Mouse (Mus musculus) Patski (cell line): ENCODE data around the gene Borcs6. TPM values are rescaled to one million over a fixed set of nuclear protein-coding genes. Genes with fewer than 3 reads are reported as not detected.

Experiments
- ATAC-seq: fragments of 100-300 bp; one replicate; pipeline ENCODE4 v1.8.0; 2021
- CTCF ChIA-PET: fragments of 350-600 bp; sonication (Branson Sonifier 250); formaldehyde crosslinking; loops from one replicate; lab custom pipeline; 2022; ENCODE audit warnings: inconsistent platforms; lab: Charles Lee
- POLR2A ChIA-PET: fragments of 350-600 bp; sonication (Branson Sonifier 250); formaldehyde crosslinking; loops from one replicate; lab custom pipeline; 2022; ENCODE audit warnings: antibody characterized with exemption, inconsistent platforms; lab: Charles Lee
- DNase-seq: peaks from one replicate; pipeline ENCODE4 v3.0.0-alpha.2; 2011; ENCODE audit warnings: low read depth, low spot score
- H3K27me3 ChIP-seq: fragments of 371-371 bp; one replicate; pipeline ENCODE4 v1.5.1; 2021
- CTCF ChIP-seq: fragments of 100-300 bp; IDR thresholded peaks from one replicate; pipeline ENCODE4 v1.5.1; 2021
- in situ Hi-C: fragments of 300-500 bp; cut with MboI; formaldehyde crosslinking; loops from 3 replicates; pipeline ENCODE4 v1.11.1; 2018; ENCODE audit warnings: low pct_unique_long_range_greater_than_20kb, mixed read lengths
- polyA plus RNA-seq: library from polyadenylated mRNA; unstranded; gene quantifications from one replicate; pipeline ENCODE4 v1.2.3, GENCODE M21; 2021

Gene Borcs6
- polyA plus RNA-seq, 1 experiment from 2014 or later = 15.9 TPM

DNA sequence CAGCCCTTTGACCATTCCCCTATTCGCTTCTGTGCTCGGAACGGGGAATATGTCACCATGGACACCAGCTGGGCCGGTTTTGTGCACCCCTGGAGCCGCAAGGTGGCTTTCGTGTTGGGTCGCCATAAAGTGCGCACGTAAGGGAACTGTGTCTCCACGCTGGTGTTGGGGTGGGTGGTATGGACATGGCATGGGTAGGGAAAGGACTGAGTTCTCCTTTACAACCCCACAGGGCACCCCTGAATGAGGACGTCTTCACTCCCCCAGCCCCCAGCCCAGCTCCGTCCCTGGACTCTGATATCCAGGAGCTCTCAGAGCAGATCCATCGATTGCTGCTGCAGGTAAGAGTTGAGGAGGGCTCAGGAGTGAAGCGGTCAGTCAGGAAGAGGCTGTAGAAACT is 43.6 kb downstream of the Borcs6 start:
- ChIA-PET POLR2A (interaction anchor here (1.3 kb wide), 1 partner anchor 19 kb away, joined by 5 read pairs; the partner anchor contains the start of gene 9130213A22Rik), CTCF (interaction anchor here (1.2 kb wide), 1 partner anchor 9 kb away, joined by 5 read pairs; no protein-coding TSS in a partner anchor)
- TF ChIP-seq CTCF = no peak

DNA sequence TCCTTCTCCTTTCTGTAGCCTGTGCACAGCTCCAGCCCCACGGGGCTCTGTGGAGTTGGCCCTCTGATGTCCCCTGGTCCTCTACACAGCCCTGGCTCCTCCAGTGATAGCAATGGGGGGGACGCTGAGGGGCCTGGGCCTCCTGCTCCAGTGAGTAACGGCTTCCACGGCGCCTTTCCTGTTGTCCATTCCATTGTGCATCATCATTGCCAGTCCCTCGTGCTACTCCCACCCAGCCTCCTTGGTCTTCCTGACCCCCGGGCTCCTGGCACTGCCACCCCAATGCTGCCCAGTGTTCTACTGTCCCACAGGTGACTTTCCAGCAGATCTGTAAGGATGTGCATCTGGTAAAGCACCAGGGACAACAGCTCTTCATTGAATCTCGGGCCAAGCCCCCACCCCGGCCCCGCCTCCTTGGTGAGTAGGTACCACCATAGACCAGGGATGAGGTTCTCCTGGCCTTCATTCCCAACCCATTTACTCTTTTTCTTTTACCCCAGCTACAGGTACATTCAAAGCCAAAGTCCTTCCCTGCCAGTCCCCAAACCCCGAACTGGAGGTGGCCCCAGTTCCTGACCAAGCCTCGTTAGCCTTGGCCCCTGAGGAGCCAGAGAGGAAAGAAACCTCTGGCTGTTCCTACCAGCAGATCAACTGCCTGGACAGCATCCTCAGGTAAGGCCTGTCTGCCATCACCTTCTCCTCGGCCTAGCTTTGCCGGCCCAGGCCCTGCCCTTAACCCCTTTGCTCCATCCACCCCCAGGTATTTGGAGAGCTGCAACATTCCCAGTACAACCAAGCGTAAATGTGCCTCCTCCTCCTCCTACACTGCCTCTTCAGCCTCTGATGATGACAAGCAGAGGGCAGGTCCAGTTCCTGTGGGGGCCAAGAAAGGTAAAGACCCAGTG is 44.3 kb downstream of the Borcs6 start:
- in situ Hi-C loops = no loop called here
- ChIA-PET CTCF (interaction anchor here (1.2 kb wide), 1 partner anchor 8 kb away, joined by 5 read pairs; no protein-coding TSS in a partner anchor), POLR2A (interaction anchor here (1.3 kb wide), 1 partner anchor 18 kb away, joined by 5 read pairs; the partner anchor contains the start of gene 9130213A22Rik)
- TF ChIP-seq CTCF = no peak
- ATAC-seq = no peak
- no peaks in the 10 kb centered on the region for H3K27me3 ChIP-seq
- DNase-seq = no peak

More for the DNA sequence above, 43.6 kb downstream of the Borcs6 start:
- ATAC-seq (no peak), DNase-seq (no peak)
- H3K27me3 ChIP-seq = no peaks in the 10 kb centered on the region
- in situ Hi-C loops = no loop called here

GRCm38 (mm10) chr11:69104487-69104886 is 45.0 kb downstream of the Borcs6 start:
- ChIA-PET CTCF (no interaction called here), POLR2A (no interaction called here)
- no peaks in the 10 kb centered on the region for H3K27me3 ChIP-seq
- DNase-seq (no peak), ATAC-seq (no peak)
- in situ Hi-C loops = no loop called here
- TF ChIP-seq CTCF = no peak

DNA sequence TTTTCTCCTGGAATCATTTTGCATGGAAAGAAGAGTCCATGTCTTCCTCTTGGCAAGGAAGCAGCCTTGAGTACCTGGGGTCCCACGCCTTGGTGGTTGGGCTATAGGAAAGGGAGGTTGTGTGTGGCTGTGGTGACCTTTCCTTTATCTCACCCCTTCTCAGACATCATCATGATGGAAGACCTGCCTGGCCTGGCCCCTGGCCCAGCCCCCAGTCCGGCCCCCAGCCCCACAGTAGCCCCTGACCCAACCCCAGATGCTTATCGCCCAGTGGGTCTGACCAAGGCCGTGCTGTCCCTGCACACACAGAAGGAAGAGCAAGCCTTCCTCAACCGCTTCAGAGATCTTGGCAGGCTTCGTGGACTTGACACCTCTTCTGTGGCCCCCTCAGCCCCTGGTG is 45.7 kb downstream of the Borcs6 start:
- TF ChIP-seq CTCF = no peak
- in situ Hi-C loops = no loop called here

GRCm38 (mm10) chr11:69105796-69106195 is 46.3 kb downstream of the Borcs6 start:
- CTCF ChIA-PET = no interaction called here
- no peak for ATAC-seq

More for the DNA sequence above, 45.7 kb downstream of the Borcs6 start:
- ChIA-PET CTCF (no interaction called here), POLR2A (interaction anchor here (1.0 kb wide), 1 partner anchor 9 kb away, joined by 3 read pairs; no protein-coding TSS in a partner anchor)
- DNase-seq = no peak
- no peaks in the 10 kb centered on the region for H3K27me3 ChIP-seq
- no peak for ATAC-seq

DNA sequence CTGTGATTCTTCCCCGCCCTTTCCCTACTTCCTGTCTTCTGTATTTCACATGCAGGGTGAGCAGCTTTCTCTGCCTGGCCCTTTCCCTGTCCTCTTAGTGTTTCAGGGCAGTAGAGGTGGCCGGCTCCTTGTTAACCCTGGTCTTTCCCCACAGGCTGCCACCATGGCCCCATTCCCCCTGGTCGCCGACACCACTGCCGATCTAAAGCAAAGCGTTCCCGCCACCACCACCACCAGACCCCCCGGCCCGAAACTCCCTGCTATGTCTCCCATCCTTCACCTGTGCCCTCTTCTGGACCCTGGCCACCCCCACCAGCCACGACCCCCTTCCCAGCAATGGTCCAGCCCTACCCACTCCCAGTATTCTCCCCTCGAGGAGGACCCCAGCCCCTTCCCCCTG is 46.8 kb downstream of the Borcs6 start:
- H3K27me3 ChIP-seq = no peaks in the 10 kb centered on the region
- ATAC-seq (no peak), DNase-seq (no peak)
- POLR2A ChIA-PET = interaction anchor here (1.0 kb wide), 1 partner anchor 10 kb away, joined by 3 read pairs; no protein-coding TSS in a partner anchor
- CTCF ChIA-PET = no interaction called here
- in situ Hi-C loops = no loop called here
- no peak for TF ChIP-seq CTCF

More at GRCm38 (mm10) chr11:69105796-69106195, 46.3 kb downstream of the Borcs6 start:
- POLR2A ChIA-PET = interaction anchor here (1.0 kb wide), 1 partner anchor 9 kb away, joined by 3 read pairs; no protein-coding TSS in a partner anchor
- DNase-seq = no peak
- in situ Hi-C loops = no loop called here
- no peaks in the 10 kb centered on the region for H3K27me3 ChIP-seq
- no peak for TF ChIP-seq CTCF

- no peaks in the 10 kb centered on the region for H3K27me3 ChIP-seq
- CTCF ChIA-PET = no interaction called here
Measured at GRCm38 (mm10) chr11:69106842-69107241, 47.3 kb downstream of the Borcs6 start.

GRCm38 (mm10) chr11:69107676-69108075 is 48.2 kb downstream of the Borcs6 start:
- H3K27me3 ChIP-seq = no peaks in the 10 kb centered on the region
- ChIA-PET POLR2A (no interaction called here), CTCF (no interaction called here)
- ATAC-seq = no peak
- in situ Hi-C loops = no loop called here
- DNase-seq = no peak
- TF ChIP-seq CTCF = no peak

More at GRCm38 (mm10) chr11:69106842-69107241, 47.3 kb downstream of the Borcs6 start:
- no peak for ATAC-seq
- in situ Hi-C loops = no loop called here
- no peak for DNase-seq
- no peak for TF ChIP-seq CTCF
- POLR2A ChIA-PET = no interaction called here

DNA sequence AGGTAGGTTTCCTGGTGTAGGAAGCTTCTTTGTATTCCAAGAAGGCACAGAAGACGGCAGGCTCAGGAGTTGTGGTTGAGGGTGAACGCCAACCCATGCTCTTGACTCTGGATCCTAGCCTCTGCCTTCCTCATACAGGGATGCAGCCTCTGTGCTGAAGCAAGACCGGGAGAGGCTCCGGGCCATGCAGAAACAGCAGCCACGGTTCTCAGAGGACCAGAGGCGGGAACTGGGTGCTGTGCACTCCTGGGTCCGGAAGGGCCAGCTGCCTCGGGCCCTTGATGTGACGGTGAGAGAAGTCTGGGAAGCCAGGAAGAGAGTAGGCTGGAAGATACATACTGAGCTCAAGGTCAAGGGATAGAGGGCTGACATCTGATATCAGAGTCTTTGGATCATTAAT is 48.7 kb downstream of the Borcs6 start:
- POLR2A ChIA-PET = no interaction called here

GRCm38 (mm10) chr11:69109032-69109900 is 49.7 kb downstream of the Borcs6 start:
- in situ Hi-C loops = no loop called here
- DNase-seq (no peak), ATAC-seq (no peak)
- H3K27me3 ChIP-seq = no peaks in the 10 kb centered on the region
- CTCF ChIA-PET = interaction anchor here (0.9 to 1.8 kb wide), 4 partner anchors 8 to 17 kb away, joined by 3 to 5 read pairs (median 4); partner anchors contain the start of gene Per1
- POLR2A ChIA-PET = interaction anchor here (1.1 to 3.2 kb wide), 2 partner anchors 9 to 42 kb away, joined by 3 to 16 read pairs; no protein-coding TSS in a partner anchor
- no peak for TF ChIP-seq CTCF

More for the DNA sequence above, 48.7 kb downstream of the Borcs6 start:
- CTCF ChIA-PET = interaction anchor here (0.9 kb wide), 1 partner anchor 16 kb away, joined by 3 read pairs; no protein-coding TSS in a partner anchor
- DNase-seq (no peak), ATAC-seq (no peak)
- no peak for TF ChIP-seq CTCF
- in situ Hi-C loops = no loop called here
- no peaks in the 10 kb centered on the region for H3K27me3 ChIP-seq
